ENCODE assay signal across 17 mouse cellular contexts in genomic region chr16:32948656-32949055, GRCm38 (mm10).
"Had no signal": no experiment of that assay in that cellular context is flagged by ENCODE, and none has a peak within 500 bp of the region (broad histone marks: within the 10 kb centered on the region; RNA-seq: fewer than 3 reads in every experiment).

No protein-coding gene starts in this region.

- DNase-seq: kidney, postnatal 10 days; kidney, postnatal 36 days; layer of hippocampus, postnatal 36 days; left cerebral cortex, postnatal 4 days; liver, postnatal 0 days; lung, embryonic 14.5 days; lung, postnatal 10 days; lung, postnatal 36 days; midbrain, embryonic 14.5 days; thymus, adult 18-20 months; thymus, postnatal 36 days had no signal

- H3K27ac ChIP-seq: left cerebral cortex, adult 2 months; limb, embryonic 12.5 days; limb, embryonic 15.5 days; liver, embryonic 14.5 days had no signal

- H3K4me3 ChIP-seq: left cerebral cortex, adult 2 months; limb, embryonic 12.5 days; limb, embryonic 15.5 days had no signal

- H3K9ac ChIP-seq: limb, embryonic 12.5 days; limb, embryonic 15.5 days; liver, embryonic 14.5 days; liver, postnatal 0 days; lung, embryonic 14.5 days had no signal

- H3K4me1 ChIP-seq: limb, embryonic 12.5 days had no signal

- ATAC-seq: liver, postnatal 0 days had no signal

- H3K4me2 ChIP-seq: limb, embryonic 12.5 days; limb, embryonic 15.5 days; liver, embryonic 11.5 days; lung, embryonic 14.5 days; midbrain, embryonic 11.5 days had no signal

- H3K27me3 ChIP-seq: limb, embryonic 12.5 days; limb, embryonic 15.5 days had no signal

- H3K9me3 ChIP-seq: limb, embryonic 12.5 days; limb, embryonic 15.5 days had no signal
